Mouse (Mus musculus) embryo, embryonic 9.5 days (tissue): ENCODE measurements at regions not wholly inside any gene's neighbourhood (a gene's known extent, or its start where the extent isn't known, plus 50 kb on each side); places are given as distances from the start of the nearest gene placed in this dataset.

Experiments
- DNase-seq: peaks from one replicate; pipeline ENCODE4 v3.0.0-alpha.2; 2017; ENCODE audit errors: extremely low spot score

GRCm38 (mm10) chr16:44674198-44674597 is 49.9 kb upstream of the Nepro start:
- DNase-seq: no peak

- DNase-seq: peak; percentile 60
Measured at GRCm38 (mm10) chr16:44672422-44672819, 51.7 kb upstream of the Nepro start.

- DNase-seq: peak; percentile 74
Measured at GRCm38 (mm10) chr16:44671551-44672421, 52.3 kb upstream of the Nepro start.

- no peak for DNase-seq
Measured at GRCm38 (mm10) chr16:44668061-44668460, 56.0 kb upstream of the Nepro start.

GRCm38 (mm10) chr16:44667118-44667517 is 57.0 kb upstream of the Nepro start:
- DNase-seq: no peak

- no peak for DNase-seq
Measured at GRCm38 (mm10) chr16:44666431-44666997, 57.6 kb upstream of the Nepro start.

- DNase-seq: no peak
Measured at GRCm38 (mm10) chr16:44665491-44665931, 58.6 kb upstream of the Nepro start.

GRCm38 (mm10) chr16:44662966-44663600 is 61.0 kb upstream of the Nepro start:
- DNase-seq: no peak

- DNase-seq: peak; percentile 36
Measured at GRCm38 (mm10) chr16:44660996-44661876, 62.9 kb upstream of the Nepro start.

GRCm38 (mm10) chr16:44658306-44658705 is 65.8 kb upstream of the Nepro start:
- DNase-seq: no peak

GRCm38 (mm10) chr16:44656181-44656580 is 67.9 kb upstream of the Nepro start:
- no peak for DNase-seq

GRCm38 (mm10) chr16:44655306-44655705 is 68.8 kb upstream of the Nepro start:
- DNase-seq: no peak

GRCm38 (mm10) chr16:44648547-44649223 is 75.4 kb upstream of the Nepro start:
- no peak for DNase-seq

GRCm38 (mm10) chr16:44643992-44644391 is 80.1 kb upstream of the Nepro start:
- DNase-seq: peak; percentile 45

GRCm38 (mm10) chr16:44637100-44637499 is 78.4 kb upstream of the Boc start:
- no peak for DNase-seq

GRCm38 (mm10) chr16:44634486-44634885 is 75.8 kb upstream of the Boc start:
- DNase-seq: no peak

GRCm38 (mm10) chr16:44633059-44633667 is 74.5 kb upstream of the Boc start:
- no peak for DNase-seq

- no peak for DNase-seq
Measured at GRCm38 (mm10) chr16:44632330-44633058, 73.8 kb upstream of the Boc start.

- no peak for DNase-seq
Measured at GRCm38 (mm10) chr16:44631357-44632053, 72.8 kb upstream of the Boc start.
